Mouse (Mus musculus) frontal cortex, postnatal 14 days (tissue): ENCODE measurements around the gene Zyx.

Experiments used
- DNase-seq, 2 experiments: peaks; one replicate each; pipeline ENCODE4 v3.0.0; 2022; ENCODE audit warnings: low spot score in 2 of 2

The Zyx gene

DNA sequence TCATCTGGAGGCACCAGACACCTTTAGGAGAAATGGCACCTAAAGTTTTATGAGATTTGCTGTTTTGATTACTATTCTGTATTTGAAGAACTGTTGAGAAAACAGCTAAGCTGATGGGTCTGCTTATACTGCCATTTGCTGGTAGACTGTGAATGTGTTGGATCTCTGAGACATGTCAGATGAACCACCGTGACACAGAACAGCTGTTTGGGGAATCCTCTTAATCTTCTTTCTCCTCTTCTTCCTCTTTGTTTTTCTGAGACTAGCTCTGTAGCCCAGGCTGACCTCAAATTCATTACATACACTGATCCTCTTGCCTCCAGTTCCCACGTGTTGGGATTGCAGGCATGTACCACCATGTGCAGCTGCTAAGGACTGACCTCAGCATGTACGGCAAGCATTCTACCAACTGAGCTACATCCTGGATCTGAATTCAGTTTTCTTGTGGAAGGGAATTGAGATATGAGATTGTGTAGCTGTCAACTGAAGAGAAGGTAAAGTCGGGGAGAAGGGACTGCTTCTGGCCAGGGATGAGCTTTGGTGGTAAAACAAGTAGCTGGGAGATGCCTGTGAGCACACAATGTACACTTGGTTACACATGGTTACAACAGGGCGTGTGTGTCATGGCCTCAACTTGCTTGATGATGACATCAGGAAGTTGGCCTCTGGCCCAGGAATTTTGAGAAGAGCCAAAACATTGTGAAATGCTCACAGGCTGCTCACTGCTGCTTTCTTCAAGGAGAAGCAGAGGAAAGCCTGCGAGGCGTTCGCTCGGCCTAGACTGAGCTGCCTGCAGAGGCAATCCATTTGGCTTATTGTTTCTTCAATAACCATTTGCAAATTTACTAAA lies 46.8 kb downstream of the Zyx start:
- DNase-seq = no peak

DNA sequence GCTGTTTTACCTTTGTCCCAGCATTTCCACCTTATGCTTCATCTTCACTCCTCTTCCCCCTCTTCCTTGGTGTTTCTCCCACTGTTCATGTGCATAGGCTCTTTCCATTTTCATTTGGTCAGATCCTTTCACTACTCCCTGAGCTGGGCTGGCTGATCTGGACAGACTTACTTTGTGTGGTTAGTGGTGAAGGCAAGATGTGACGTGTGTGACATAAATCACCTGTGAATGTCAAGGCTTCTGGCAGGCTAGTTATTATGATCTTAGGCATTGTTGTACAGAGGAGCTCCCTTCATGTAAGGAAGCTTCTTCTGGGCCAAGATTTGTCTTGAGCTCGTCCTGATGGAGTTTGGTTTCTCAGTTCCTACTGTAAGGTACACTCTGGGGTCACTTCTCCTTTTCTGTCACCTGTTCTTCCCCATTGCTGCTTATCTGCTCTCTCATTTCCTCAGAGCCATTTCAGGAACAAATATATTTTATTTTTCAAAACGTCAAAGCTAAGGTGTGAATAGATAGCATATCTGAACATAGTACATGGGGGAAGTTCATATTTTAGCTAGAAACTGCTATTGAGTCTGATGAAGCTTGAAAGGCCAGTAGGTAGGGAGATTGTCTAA lies 47.7 kb downstream of the Zyx start:
- no peak for DNase-seq

DNA sequence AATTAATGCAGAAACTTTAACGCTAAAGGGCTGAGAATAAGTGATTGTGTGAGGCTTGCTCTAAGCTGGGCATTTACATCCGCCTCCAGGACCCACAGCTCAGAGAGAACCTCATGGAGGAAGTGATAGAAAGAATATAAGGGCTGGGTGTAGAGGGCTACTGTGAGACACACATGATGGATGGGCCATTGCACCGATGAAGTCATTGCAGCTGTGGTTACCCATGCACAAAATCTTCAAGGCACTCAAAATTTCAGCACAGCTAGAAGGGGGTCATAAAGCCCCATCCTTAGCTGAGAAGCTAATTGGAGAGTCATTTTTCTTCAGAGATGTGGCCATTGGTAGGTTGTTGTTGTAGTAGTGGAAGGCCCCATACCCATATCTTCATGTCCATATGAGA lies 48.9 kb downstream of the Zyx start:
- no peak for DNase-seq

DNA sequence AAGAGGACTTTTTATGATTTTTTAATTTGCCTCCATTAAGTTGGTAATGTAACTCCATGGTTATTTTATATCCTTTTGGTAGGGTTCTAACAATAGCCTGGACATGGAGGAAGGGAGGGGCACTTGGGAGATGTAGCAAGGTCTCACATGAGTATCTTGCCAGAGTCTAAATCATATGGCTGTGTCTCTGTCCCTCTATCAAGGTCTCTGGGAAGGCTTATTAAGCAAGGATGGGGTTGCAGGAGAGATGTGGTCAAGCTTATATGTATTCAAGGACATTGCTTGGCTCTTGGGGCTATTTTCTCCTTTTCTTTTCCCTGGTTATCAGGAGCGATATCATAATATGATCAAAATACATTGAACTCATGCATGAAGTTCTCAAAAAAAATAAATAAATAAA lies 49.6 kb downstream of the Zyx start:
- no peak for DNase-seq

DNA sequence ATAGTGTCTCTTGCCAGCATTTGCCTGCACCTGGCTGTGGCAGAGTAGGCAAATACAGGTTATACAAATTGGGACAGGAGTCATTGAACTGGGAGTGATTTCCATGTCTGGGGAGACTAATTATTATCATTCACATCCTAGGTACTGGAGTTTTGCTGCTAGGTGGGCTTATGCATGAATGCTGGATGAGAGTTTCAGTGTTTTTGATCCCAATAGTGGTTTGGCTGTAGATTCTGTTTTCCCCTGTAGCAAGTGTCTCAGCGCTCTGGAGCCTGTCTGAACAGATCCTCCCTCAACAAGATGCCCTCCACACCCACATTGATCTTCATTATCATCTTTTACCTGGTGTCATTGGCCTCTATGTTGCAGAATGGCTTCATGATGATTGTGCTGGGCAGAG lies 50.5 kb downstream of the Zyx start, which contains the start of gene Tas2r143:
Gene Tas2r143, plus strand, starts transcription at position 301 of the 400 bp plus-strand sequence.
- DNase-seq = no peak

DNA sequence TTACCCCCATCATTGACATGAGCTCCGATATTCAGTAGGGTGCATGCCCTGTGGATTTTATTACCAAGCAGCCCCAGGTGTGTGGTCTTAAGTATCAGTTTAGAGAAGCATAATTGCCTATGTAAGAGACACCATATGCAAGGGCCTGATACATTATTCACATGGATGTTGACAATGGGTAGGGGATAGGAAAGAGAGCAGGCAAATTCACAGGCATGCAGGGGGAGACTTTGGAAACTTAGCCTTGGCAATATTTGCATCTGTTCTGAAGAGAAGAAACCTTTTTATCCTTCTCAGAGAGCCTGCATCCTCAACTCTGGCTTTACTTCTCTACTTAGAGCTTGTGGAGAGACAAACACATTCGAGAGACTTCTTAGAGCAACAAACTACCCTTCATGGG lies 55.7 kb downstream of the Zyx start, which contains the start of gene Tas2r135:
Gene Tas2r135, plus strand, starts transcription at position 301 of the 400 bp plus-strand sequence.
- no peak for DNase-seq
